Mouse (Mus musculus): ENCODE measurements around the gene Rab1a. TPM values are rescaled to one million over a fixed set of nuclear protein-coding genes. Genes with fewer than 3 reads are reported as not detected.
A peak's percentile ranks its signal among the peaks of the same experiment; 100 is the strongest.
"Not testable (repeated sequence)": the region's sequence is repeated elsewhere in the genome, so short reads cannot be mapped to it uniquely, and the experiment has no call there.

Gene Rab1a
- polyA plus RNA-seq, 1 experiment from 2014 or later, result 292 TPM

DNA sequence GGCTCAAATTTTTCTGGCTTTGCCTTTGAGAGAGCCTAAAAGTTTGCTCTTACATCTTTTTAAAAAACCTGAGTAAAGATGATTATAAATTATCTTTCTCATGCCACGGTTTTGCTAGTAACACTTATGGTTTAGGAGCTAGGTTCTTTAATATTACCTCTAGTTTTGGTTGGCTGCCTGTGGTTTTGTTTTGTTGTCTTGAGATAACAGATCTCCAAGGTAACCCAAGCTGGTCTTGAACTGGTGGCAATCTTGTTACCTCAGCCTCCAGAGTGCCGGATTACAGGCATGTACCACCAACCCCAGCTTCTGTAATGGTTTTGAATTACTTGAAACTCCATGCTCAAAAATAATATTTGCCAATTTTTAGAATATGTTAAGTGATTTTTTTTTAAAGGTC is 10.6 kb downstream of the Rab1a start:
- no peak overlapping the region for H3K9ac ChIP-seq
- no peaks in the 10 kb centered on the region for H3K27me3 ChIP-seq (ENCODE audit: control insufficient read depth, insufficient read depth, low read length)
- peaks cover 9% of the 10 kb centered on the region for H3K4me1 ChIP-seq (replicated peaks; ENCODE audit: control insufficient read depth, insufficient read depth, low read length)
- 90% methylated on average over 2 of the region's 2 CpGs for WGBS
- H3K4me2 ChIP-seq (replicated peaks), result no peak overlapping the region
- no peak overlapping the region for H3K4me3 ChIP-seq (replicated peaks; ENCODE audit: low read length)
- DNase-seq (ENCODE audit: low spot score) (no peak), ATAC-seq (ENCODE audit: low FRiP score) (no peak)
- no peaks in the 10 kb centered on the region for H3K9me3 ChIP-seq (ENCODE audit: control insufficient read depth, low read length)
- H3K36me3 ChIP-seq (replicated peaks; ENCODE audit: control insufficient read depth, insufficient read depth), result peaks cover 17% of the 10 kb centered on the region
- H3K27ac ChIP-seq, result no peak overlapping the region

GRCm38 (mm10) chr11:20214779-20215178 is 13.5 kb downstream of the Rab1a start:
- 94% methylated on average over 1 of the region's 1 CpGs for WGBS
- no peak overlapping the region for H3K4me2 ChIP-seq (replicated peaks)
- no peaks in the 10 kb centered on the region for H3K9me3 ChIP-seq (ENCODE audit: control insufficient read depth, low read length)
- H3K27ac ChIP-seq, result no peak overlapping the region
- no peak for ATAC-seq (ENCODE audit: low FRiP score)
- H3K9ac ChIP-seq, result no peak overlapping the region
- H3K27me3 ChIP-seq (ENCODE audit: control insufficient read depth, insufficient read depth, low read length), result no peaks in the 10 kb centered on the region
- H3K36me3 ChIP-seq (replicated peaks; ENCODE audit: control insufficient read depth, insufficient read depth), result peaks cover 46% of the 10 kb centered on the region
- no peak overlapping the region for H3K4me3 ChIP-seq (replicated peaks; ENCODE audit: low read length)
- no peak for DNase-seq (ENCODE audit: low spot score)
- peaks cover 4% of the 10 kb centered on the region; the same call in 1 of the 2 replicates for H3K4me1 ChIP-seq (replicated peaks; ENCODE audit: control insufficient read depth, insufficient read depth, low read length)

DNA sequence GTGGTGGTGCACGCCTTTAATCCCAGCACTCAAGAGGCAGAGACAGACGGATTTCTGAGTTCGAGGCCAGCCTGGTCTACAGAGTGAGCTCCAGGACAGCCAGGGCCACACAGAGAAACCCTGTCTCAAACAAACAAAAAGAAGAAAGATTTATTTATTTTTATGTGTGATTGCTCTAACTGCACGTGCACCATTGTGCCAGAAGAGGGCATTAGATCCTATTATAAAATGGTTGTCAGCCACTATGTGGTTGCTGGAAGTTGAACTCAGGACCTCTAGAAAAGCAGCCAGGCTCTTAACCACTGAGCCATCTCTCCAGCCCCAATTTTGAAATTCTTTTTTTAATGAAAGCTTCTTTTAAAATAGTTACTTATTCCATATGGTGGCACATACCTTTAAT is 15.2 kb downstream of the Rab1a start:
- no peak overlapping the region for H3K9ac ChIP-seq
- H3K27me3 ChIP-seq (ENCODE audit: control insufficient read depth, insufficient read depth, low read length), result no peaks in the 10 kb centered on the region
- H3K4me2 ChIP-seq (replicated peaks), result no peak overlapping the region
- 89% methylated on average over 4 of the region's 4 CpGs for WGBS
- H3K4me1 ChIP-seq (replicated peaks; ENCODE audit: control insufficient read depth, insufficient read depth, low read length), result peaks cover 4% of the 10 kb centered on the region; the same call in 1 of the 2 replicates
- DNase-seq (ENCODE audit: low spot score) (no peak), ATAC-seq (ENCODE audit: low FRiP score) (no peak)
- no peaks in the 10 kb centered on the region for H3K9me3 ChIP-seq (ENCODE audit: control insufficient read depth, low read length)
- no peak overlapping the region for H3K27ac ChIP-seq
- H3K36me3 ChIP-seq (replicated peaks; ENCODE audit: control insufficient read depth, insufficient read depth), result peaks cover 61% of the 10 kb centered on the region
- no peak overlapping the region for H3K4me3 ChIP-seq (replicated peaks; ENCODE audit: low read length)

DNA sequence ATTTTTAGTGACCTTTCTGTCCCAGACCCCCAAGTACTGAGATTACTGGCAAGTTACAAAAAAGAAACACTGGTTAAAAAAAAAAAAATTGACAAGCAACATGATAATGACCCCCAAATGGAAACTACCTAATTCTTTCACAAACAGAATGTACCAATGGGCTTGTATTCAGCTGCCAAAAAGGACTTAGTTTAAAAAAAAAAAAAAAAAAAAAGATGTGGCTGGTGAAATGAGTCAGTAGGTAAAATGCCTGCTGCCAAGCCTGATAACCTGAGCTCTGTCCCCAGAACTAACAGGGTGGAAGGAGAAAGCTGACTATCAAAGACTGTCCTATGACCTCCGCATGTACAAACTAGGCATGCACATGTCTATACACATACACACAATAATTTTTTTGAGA is 16.0 kb downstream of the Rab1a start:
- peaks cover 4% of the 10 kb centered on the region; the same call in 1 of the 2 replicates for H3K4me1 ChIP-seq (replicated peaks; ENCODE audit: control insufficient read depth, insufficient read depth, low read length)
- no peaks in the 10 kb centered on the region for H3K27me3 ChIP-seq (ENCODE audit: control insufficient read depth, insufficient read depth, low read length)
- no peak overlapping the region for H3K27ac ChIP-seq
- H3K36me3 ChIP-seq (replicated peaks; ENCODE audit: control insufficient read depth, insufficient read depth), result peaks cover 65% of the 10 kb centered on the region
- no peak overlapping the region for H3K9ac ChIP-seq
- H3K4me3 ChIP-seq (replicated peaks; ENCODE audit: low read length), result no peak overlapping the region
- no peak for DNase-seq (ENCODE audit: low spot score)
- no peak overlapping the region for H3K4me2 ChIP-seq (replicated peaks)
- ATAC-seq (ENCODE audit: low FRiP score), result no peak
- 98% methylated on average over 1 of the region's 1 CpGs for WGBS
- H3K9me3 ChIP-seq (ENCODE audit: control insufficient read depth, low read length), result no peaks in the 10 kb centered on the region

- H3K4me2 ChIP-seq (replicated peaks); ATAC-seq (ENCODE audit: low FRiP score); DNase-seq (ENCODE audit: low spot score); H3K9me3 ChIP-seq (ENCODE audit: control insufficient read depth, low read length); H3K27ac ChIP-seq; H3K9ac ChIP-seq; H3K4me3 ChIP-seq (replicated peaks; ENCODE audit: low read length); H3K4me1 ChIP-seq (replicated peaks; ENCODE audit: control insufficient read depth, insufficient read depth, low read length); H3K27me3 ChIP-seq (ENCODE audit: control insufficient read depth, insufficient read depth, low read length): not testable (repeated sequence)
- WGBS, result no CpG with 5 or more reads among the region's 1 CpGs
- peaks cover 90% of the 10 kb centered on the region for H3K36me3 ChIP-seq (replicated peaks; ENCODE audit: control insufficient read depth, insufficient read depth)
These were observed 20.4 kb downstream of the Rab1a start for GRCm38 (mm10) chr11:20221671-20222070.

DNA sequence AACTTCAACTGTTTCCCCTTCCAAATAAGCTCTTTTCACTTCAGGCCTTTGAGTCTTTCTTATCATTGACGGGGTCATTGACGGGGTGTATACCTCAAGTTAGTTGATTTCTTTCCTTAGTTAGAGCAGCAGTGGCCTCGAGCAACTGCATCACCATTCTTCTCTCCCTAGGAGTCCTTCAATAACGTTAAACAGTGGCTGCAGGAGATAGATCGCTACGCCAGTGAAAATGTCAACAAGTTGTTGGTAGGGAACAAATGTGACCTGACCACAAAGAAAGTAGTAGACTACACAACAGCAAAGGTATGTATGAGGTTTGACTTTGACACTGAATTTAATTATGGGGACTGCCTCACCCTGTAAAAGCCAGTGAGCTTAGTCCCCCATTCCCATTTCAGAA is 23.0 kb downstream of the Rab1a start:
- Histone ChIP-seq H3K9me3 (ENCODE audit: control insufficient read depth, low read length) (no peaks in the 10 kb centered on the region), H3K4me3 (replicated peaks; ENCODE audit: low read length) (no peak overlapping the region), H3K4me2 (replicated peaks) (no peak overlapping the region), H3K36me3 (replicated peaks; ENCODE audit: control insufficient read depth, insufficient read depth) (peaks cover 89% of the 10 kb centered on the region), H3K27me3 (ENCODE audit: control insufficient read depth, insufficient read depth, low read length) (no peaks in the 10 kb centered on the region), H3K4me1 (replicated peaks; ENCODE audit: control insufficient read depth, insufficient read depth, low read length) (no peaks in the 10 kb centered on the region), H3K27ac (no peak overlapping the region), H3K9ac (no peak overlapping the region)
- WGBS, result 86% methylated on average over 6 of the region's 6 CpGs
- DNase-seq (ENCODE audit: low spot score), result no peak
- no peak for ATAC-seq (ENCODE audit: low FRiP score)

GRCm38 (mm10) chr11:20225938-20226337 is 24.7 kb downstream of the Rab1a start:
- 96% methylated on average over 4 of the region's 4 CpGs for WGBS
- H3K9me3 ChIP-seq (ENCODE audit: control insufficient read depth, low read length), result no peaks in the 10 kb centered on the region
- no peak for ATAC-seq (ENCODE audit: low FRiP score)

GRCm38 (mm10) chr11:20228666-20229065 is 27.4 kb downstream of the Rab1a start:
- WGBS, result 77% methylated on average over 5 of the region's 5 CpGs

More at GRCm38 (mm10) chr11:20225938-20226337, 24.7 kb downstream of the Rab1a start:
- Histone ChIP-seq H3K4me3 (replicated peaks; ENCODE audit: low read length) (no peak overlapping the region), H3K27ac (no peak overlapping the region), H3K4me1 (replicated peaks; ENCODE audit: control insufficient read depth, insufficient read depth, low read length) (no peaks in the 10 kb centered on the region), H3K9ac (no peak overlapping the region), H3K36me3 (replicated peaks; ENCODE audit: control insufficient read depth, insufficient read depth) (peaks cover 90% of the 10 kb centered on the region), H3K4me2 (replicated peaks) (no peak overlapping the region), H3K27me3 (ENCODE audit: control insufficient read depth, insufficient read depth, low read length) (no peaks in the 10 kb centered on the region)
- DNase-seq (ENCODE audit: low spot score), result no peak

GRCm38 (mm10) chr11:20229311-20229710 is 28.1 kb downstream of the Rab1a start:
- no peak overlapping the region for H3K4me3 ChIP-seq (replicated peaks; ENCODE audit: low read length)
- no peaks in the 10 kb centered on the region for H3K27me3 ChIP-seq (ENCODE audit: control insufficient read depth, insufficient read depth, low read length)
- H3K27ac ChIP-seq, result no peak overlapping the region
- WGBS, result 87% methylated on average over 4 of the region's 4 CpGs
- no peak overlapping the region for H3K4me2 ChIP-seq (replicated peaks)
- peaks cover 90% of the 10 kb centered on the region for H3K36me3 ChIP-seq (replicated peaks; ENCODE audit: control insufficient read depth, insufficient read depth)
- H3K9me3 ChIP-seq (ENCODE audit: control insufficient read depth, low read length), result no peaks in the 10 kb centered on the region
- no peak overlapping the region for H3K9ac ChIP-seq
- DNase-seq (ENCODE audit: low spot score) (no peak), ATAC-seq (ENCODE audit: low FRiP score) (no peak)
- H3K4me1 ChIP-seq (replicated peaks; ENCODE audit: control insufficient read depth, insufficient read depth, low read length), result no peaks in the 10 kb centered on the region

More at GRCm38 (mm10) chr11:20228666-20229065, 27.4 kb downstream of the Rab1a start:
- Histone ChIP-seq H3K4me3 (replicated peaks; ENCODE audit: low read length) (no peak overlapping the region), H3K9ac (no peak overlapping the region), H3K27me3 (ENCODE audit: control insufficient read depth, insufficient read depth, low read length) (no peaks in the 10 kb centered on the region), H3K27ac (no peak overlapping the region), H3K4me2 (replicated peaks) (no peak overlapping the region), H3K4me1 (replicated peaks; ENCODE audit: control insufficient read depth, insufficient read depth, low read length) (no peaks in the 10 kb centered on the region), H3K36me3 (replicated peaks; ENCODE audit: control insufficient read depth, insufficient read depth) (peaks cover 91% of the 10 kb centered on the region), H3K9me3 (ENCODE audit: control insufficient read depth, low read length) (no peaks in the 10 kb centered on the region)
- DNase-seq (ENCODE audit: low spot score) (no peak), ATAC-seq (ENCODE audit: low FRiP score) (no peak)

DNA sequence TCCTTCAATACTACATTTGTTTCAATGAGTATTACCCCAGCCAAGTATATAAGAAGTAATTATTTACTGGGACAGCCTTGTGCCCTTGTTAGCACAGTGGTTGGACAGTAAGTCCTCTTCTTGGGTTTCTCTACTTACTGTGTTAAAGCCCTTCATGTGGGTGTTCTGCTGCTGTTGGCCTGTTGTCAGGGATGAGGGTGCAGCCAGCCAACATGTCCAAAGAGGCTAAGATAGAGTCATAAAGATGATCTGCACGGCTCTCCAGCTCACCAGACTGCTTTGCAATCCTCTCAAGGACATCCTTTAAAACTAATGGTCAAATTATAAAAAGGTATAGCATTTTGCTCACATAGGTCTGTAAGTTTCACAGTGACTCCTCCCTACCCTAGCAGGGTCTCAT is 29.1 kb downstream of the Rab1a start:
- 82% methylated on average over 1 of the region's 1 CpGs for WGBS
- Histone ChIP-seq H3K4me1 (replicated peaks; ENCODE audit: control insufficient read depth, insufficient read depth, low read length) (no peaks in the 10 kb centered on the region), H3K9ac (no peak overlapping the region), H3K27ac (0 out of 2 replicates have a peak overlapping the region, but pooled peaks have one; percentile 14), H3K4me3 (replicated peaks; ENCODE audit: low read length) (no peak overlapping the region), H3K36me3 (replicated peaks; ENCODE audit: control insufficient read depth, insufficient read depth) (peaks cover 91% of the 10 kb centered on the region), H3K27me3 (ENCODE audit: control insufficient read depth, insufficient read depth, low read length) (no peaks in the 10 kb centered on the region), H3K9me3 (ENCODE audit: control insufficient read depth, low read length) (no peaks in the 10 kb centered on the region), H3K4me2 (replicated peaks) (no peak overlapping the region)
- no peak for ATAC-seq (ENCODE audit: low FRiP score)
- no peak for DNase-seq (ENCODE audit: low spot score)
